Mouse (Mus musculus) small intestine, adult 10 weeks (tissue): Measurements from ENCODE around the gene Ccr5. TPM values are rescaled to one million over a fixed set of nuclear protein-coding genes. Genes with fewer than 3 reads are reported as not detected.

Experiments
- polyA plus RNA-seq: library from polyadenylated mRNA; stranded (reverse); fragments of 350-450 nt; fragmentation: Illumina TruSeq; extraction: RNeasy Lipid Tissue Mini Kit (QIAGEN cat#74804); gene quantifications from one replicate; pipeline ENCODE4 v1.2.3, GENCODE M21; 2014; ENCODE audit warnings: low replicate concordance

The Ccr5 gene
- 6.3 TPM for polyA plus RNA-seq

DNA sequence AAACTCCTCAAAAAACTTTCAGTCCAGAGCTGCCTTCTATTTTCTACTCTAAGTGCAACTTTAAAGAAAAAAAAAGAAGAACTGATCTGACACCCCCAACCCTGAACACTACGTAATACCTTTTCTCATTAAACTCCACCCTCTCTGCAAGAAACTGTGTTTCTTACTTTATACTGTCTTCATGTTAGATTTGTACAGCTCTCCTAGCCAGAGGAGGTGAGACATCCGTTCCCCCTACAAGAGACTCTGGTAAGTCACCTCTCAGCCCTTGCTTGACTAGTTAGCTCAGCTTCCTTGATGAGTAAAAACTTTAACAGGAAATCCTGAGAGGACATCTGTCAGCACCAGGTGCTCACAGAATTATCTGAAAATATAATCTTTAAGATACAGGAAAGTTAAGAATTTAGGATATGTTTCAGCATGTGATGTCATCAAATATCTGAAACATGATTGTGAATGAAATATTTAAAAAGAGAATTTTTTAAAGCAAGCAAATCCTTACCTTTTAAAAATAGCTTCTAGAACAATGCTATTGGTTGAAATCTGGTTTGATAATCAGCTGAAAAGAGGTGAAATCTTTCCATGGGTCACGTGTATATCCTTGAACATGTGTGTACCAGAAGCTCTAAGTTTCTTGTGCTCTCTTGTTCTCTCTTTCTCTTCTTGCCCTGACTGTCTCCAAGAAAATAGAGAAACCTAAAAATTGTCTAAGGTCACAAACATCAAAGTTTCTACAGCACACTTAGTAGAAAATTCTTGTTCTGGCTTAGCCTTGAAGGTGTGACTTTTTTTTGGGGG lies at the start of gene Ccr5:
Gene Ccr5, plus strand, starts transcription at position 157 of the 798 bp plus-strand sequence.

DNA sequence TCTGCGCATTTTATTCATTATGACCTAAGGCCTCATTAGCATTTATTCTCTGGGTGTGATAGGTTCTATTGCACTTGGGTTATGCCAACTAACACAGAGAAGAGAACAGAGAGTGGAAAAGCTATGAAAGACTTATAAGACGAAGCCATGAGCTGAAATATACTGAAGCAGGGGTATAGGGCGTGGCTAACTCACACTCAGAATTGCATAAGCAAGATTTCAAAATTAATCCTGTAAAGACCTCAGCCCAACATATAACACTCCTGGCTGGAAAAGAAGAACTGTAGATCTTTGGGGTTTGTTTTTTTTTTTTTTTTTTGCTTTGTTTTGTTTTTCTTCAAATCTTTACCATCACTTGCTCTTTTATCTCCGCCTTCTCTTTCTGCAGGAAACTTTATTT lies 19.6 kb upstream of the Ccr5 start, which contains the start of gene Ccr2:
Gene Ccr2, plus strand, starts transcription at position 228 of the 400 bp plus-strand sequence.

Other genes with a start within 250 kb of the Ccr5 start
- gene Ccr1, start 152.9 kb upstream of the Ccr5 start, polyA plus RNA-seq = 24.9 TPM
- gene Ccr1l1, start 143.1 kb upstream of the Ccr5 start, polyA plus RNA-seq = 0.37 TPM
- gene Ccr3, start 99.6 kb upstream of the Ccr5 start, polyA plus RNA-seq = 4.2 TPM
- 6.8 TPM for gene Ccr2, start 19.6 kb upstream of the Ccr5 start, polyA plus RNA-seq
- 191 TPM for gene 2010315B03Rik, start 191.2 kb downstream of the Ccr5 start, polyA plus RNA-seq